Mouse (Mus musculus) adrenal gland, postnatal 4 days (tissue): ENCODE results near the gene Itm2b. TPM values are rescaled to one million over a fixed set of nuclear protein-coding genes. Genes with fewer than 3 reads are reported as not detected.

Source experiments
- DNase-seq, 2 experiments: peaks; one replicate each; pipeline ENCODE4 v3.0.0; 2021 to 2022; ENCODE audit warnings: low spot score in 2 of 2, mixed read lengths in 2 of 2
- total RNA-seq, 2 experiments: library from RNA; stranded (reverse); gene quantifications; 2 replicates each; pipeline ENCODE4 v1.2.3; 2021

Itm2b gene
- total RNA-seq, 2 experiments from 2014 or later: 885 to 908 TPM

DNA sequence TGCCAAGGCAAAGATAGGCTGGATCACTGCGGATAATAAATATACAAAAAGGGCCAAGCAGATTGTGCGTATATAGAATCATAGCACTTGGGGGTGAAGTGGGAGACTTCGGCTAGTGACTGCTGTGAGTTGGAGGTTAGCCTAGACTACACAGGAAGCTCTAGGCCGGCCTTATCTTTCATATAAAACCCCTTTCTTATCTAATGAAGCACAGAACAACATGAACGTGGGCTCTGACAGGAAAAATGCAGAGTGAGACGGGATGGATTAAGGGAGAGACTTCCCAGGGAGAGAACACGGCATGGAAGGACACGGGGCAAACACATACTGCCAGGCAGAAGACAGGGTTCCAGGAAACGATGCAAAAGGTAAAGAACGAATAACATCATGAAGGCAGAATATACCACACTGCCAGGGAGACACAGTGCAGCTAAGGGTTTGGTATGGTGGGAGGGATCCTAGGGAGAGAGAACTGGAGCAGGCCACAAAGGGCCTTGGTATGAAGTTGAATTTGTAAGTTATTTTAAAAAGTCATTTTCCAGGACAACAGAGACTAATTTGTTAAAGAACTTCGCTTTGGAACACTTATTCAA, 14.9 kb downstream of the Itm2b start:
- DNase-seq: no peak

DNA sequence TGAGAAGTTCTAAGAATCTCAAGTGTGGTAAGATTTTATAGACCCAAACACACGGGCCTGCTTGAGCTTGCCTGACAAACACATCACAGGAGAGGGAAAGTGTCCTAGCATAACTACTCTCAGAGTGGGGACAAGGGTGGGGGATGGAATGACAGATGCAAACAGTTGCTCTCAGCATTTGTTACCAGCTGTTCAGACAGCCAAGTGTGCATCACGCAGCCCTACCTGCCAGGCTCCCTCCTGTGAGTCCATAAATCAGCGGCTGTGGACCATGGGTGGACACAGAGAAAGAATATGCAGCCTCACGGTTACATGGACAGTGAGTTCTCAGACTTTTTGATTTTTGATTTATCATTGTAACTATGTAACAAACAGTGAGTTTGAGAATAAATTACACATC, 15.5 kb downstream of the Itm2b start:
- DNase-seq: no peak

GRCm38 (mm10) chr14:73368966-73369365, 16.1 kb downstream of the Itm2b start:
- no peak for DNase-seq

DNA sequence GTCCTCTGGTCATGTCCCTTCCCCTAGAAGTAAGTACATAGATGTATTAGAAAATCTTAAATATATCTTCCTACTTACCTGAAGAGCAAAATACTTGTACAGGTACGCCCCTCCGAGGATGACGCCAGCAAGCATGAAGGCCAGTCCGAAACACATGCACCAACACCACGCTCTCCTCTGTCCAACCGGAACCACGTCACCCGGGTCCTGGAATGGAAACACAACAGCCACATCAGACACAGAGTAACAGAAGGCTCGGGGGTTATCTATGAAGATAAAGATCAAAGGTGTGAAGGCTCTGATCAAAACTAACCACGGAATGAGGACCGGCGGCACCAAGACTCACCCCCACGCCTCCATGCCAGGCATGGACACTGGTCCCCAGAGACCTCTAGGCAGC, 16.9 kb downstream of the Itm2b start:
- DNase-seq: no peak

GRCm38 (mm10) chr14:73366278-73366677, 18.8 kb downstream of the Itm2b start:
- no peak for DNase-seq

DNA sequence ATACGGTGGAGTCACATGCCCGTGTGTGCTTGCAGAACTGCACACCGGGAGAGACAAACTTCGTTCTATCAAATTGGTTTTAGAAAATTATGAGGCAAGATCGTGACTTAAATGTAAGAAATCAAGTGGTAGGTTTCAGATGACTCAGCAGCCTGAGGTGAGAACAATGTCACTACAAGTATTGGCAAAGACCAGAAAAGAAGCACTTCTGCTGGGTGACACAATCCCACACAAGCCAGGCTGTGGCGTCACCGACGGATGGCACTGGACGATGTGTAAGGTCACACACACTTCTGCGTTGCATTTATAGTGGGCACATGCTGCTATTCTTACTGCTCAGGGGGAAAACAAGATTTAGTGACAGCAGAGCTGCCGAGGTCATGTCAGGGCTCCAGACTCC, 21.3 kb downstream of the Itm2b start:
- no peak for DNase-seq

DNA sequence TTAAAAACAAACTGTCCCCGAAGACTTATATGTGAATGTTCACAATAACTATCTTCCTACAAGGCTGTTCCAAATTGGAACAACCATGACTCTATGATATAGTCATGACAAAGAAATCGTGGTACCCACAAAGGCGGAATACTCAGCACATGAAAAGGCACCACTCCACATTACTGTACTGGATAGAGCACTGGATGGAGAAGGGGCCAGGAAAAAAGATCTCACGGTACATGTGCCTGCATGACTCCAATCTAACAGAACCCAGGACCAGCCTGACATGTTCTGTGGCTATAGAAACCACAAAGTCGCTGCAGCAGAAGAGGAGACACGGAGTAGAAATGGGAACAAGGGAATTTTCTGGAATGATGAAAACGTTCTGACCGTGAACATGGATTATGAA, 30.4 kb downstream of the Itm2b start:
- no peak for DNase-seq

- no peak for DNase-seq
Measured at GRCm38 (mm10) chr14:73351118-73351517, 34.0 kb downstream of the Itm2b start.

DNA sequence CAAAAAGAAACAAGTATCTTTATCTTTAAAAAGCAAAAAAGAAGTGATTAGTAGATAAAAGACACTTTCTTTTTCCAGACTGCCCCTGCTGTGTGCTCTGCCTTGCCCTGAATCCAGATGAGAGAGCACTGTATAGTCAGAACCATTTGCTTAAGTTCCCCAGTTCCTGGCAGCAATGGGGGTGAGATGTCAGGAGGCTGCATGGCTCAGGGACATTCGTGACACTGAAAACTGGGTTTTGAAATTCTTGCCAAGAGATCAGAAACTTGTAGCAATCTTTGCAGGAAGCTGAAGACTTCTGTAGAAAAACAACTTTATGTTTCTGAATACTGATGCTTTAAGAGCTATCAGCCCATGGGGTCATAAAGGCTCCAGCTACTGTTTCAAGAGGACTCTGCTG, 35.1 kb downstream of the Itm2b start:
- no peak for DNase-seq

DNA sequence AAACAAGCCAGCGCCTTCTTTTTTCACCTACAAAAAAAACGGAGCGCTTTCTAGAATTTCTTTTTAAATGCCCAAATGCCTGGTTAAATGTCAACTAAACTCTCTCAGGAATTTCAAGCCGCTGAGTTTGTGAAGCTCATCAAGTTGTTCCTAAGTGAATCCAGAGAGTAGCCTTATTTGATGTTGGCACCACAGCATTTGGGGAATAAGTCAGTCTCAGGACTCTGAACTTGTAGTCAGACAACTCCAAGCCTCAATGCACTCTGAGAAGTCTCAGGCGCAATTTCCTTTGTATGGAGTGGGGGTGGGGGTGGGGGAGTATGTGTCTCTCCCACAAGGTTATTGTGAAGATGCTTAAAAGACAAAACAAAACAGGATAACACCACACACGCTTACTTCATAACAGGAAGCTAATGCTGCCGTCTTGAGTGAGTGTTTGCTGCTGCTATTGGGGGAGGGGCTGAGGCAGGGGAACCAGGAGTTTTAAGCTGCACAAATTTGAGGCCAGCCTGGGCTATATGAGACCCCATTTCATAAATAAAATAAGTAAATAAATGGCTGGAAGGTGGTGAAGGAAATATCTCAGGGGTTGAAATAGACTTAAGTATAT, 35.9 kb downstream of the Itm2b start:
- no peak for DNase-seq

DNA sequence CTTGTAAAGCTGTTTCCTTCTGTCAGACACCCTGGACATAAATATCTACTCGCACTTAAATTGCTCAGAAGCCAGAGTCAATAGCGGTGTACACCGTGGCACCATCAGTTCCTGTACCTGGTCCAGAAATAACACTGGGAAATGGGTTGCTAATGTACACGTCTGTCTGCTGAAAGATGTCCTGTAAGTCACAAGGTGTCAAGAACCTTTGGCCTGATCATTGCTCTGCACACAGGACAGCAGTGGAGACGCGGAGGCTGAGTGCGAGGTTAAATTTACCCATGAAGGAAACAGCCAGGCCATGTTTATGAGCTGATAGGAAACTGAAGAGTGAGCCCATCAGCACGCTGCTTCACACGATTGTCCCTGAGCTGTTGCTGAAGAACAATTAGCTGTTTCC, 37.8 kb downstream of the Itm2b start:
- DNase-seq: no peak

DNA sequence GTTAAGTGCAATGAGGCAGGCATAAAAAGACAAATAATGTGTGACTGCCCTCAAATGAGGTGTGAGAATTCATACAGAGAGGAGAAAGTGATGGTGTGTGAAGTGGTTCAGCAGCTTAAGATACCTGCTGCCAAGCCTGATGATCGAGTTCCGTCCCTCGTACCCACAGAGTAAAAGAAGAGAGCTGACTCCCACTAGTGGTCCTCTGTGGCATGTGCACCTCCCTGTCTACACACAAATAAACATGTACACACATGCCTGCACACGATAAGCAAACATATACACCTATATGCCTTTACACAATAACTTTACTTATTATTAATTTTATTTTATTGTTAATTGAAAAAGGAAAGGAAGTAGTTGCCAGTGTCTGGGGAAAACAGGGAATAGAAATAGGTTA, 39.5 kb downstream of the Itm2b start:
- no peak for DNase-seq

DNA sequence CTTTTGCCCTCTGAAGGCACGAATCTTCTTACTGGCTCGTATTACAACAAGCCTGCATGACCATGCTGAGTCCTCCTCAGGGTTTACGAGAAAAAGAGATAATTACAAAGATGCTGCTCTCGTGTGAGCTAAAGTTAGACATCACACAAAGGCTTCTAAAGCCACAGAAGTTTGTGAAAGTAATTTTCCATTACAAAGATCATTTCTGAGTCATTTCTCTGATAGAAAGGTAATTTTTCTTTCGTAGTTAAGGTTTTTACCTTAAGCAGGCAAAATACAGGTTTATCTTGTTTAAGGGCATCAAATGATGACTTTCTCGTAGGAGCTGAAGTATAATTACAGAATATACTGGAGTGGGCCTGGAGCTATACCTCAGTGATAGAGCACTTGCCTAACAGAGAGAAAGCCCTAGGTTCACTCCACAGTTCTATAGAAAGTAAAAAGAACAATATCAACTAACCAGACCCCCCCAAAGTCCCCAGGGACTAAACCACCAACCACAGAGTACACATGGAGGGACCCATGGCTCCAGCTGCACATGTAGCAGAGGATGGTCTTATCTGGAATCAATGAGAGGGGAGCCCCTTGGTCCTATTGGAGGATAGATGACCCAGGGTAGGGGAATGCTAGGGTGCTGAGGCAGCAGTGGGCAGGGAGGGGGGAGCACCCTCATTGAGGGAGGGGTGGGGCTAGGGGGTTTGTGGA, 44.9 kb downstream of the Itm2b start:
- DNase-seq: no peak

DNA sequence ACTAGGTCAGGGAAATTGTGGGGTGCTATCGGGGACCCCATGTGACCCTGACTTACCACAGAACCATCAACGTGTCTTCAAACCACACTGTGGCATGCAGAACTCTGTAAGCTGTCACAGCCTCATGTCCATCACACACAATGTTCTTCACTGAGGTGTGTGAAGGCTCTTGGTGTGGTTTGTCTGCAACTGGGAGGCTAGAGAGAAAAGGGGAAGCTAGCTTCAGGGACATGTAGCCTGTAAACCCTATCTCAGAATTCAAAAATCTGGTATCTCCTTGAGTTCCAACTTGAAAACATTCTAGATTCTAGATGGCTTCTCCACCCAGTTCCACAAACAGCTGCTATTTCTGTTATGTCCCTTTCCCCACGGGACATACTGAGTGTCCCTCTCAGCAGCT, 45.5 kb downstream of the Itm2b start:
- DNase-seq: no peak

DNA sequence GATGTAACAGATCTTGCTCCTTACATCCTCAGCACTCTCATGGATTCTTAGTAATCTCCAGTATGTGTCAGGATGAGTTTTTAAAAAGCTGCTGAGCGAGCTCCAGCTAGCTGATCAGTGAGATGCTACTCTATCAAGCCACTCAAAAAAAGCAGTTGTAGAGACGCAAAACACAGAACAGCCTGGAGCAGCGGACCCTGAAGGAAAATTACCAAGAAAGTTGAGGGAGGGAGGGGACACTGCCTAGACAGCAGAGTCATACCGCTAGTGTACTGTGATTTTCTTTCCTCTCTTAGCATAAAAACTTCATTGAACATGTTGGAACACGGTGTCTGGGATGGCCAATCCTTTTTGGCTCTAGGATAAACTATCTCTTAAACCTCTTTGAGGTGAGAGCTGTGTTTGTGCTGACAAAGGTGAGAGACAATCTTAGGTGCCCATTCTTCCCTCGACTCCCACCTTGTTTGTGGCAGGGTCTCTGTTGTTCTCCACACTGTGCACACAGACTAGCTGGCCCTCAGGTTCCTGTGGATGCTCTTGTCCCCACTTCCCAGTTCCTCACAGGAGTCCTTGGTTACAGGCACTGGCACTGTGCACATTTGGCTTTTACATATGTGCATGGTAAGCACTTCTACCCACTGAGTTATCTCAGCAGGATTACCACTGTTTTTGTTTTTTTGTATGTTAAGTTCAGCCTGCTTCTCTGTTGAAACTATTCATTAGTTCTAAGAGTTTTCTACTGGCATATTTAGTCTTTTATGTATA, 48.6 kb downstream of the Itm2b start:
- no peak for DNase-seq

DNA sequence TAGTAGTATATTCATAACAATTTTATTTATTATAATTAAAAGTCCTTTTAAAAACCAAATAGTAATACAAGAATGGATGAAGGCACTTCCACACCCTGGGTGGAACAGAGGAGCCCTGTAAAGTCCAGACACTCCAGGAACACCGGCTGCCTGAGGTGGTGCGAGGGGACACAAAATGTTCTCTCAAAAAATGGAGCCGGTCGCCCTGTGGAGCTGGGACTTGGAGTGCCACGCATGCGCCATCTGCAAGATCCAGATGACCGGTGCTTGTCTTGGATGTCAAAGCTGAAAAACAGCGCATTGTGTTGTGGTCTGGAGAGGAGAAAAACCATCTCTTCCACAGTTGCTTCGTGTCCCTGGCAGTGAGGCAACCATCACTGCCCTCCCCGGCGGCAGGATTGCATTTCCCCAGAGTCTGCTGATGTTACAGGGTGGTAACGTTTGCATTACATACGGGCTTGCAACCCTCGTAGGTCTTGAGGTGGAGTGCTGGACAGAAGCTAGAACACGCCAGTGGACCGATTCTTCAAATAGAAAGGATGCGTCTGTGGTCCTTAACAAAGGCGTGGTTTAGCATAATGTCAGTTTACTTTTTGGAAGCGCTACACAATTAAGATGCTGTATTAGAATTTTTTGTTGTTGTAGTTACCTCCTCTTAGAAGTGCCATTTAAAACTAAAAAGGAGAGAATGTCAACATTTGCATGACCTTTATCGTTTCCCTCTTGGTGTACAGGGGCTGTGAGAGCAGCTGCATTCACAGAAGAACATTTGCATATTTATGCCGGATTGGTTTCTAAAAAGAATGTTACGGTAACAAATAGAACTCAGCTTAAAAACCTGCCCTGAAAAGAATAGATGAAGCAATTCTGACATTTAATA, 49.9 kb downstream of the Itm2b start:
- no peak for DNase-seq

GRCm38 (mm10) chr14:73333880-73334279, 51.2 kb downstream of the Itm2b start:
- no peak for DNase-seq

DNA sequence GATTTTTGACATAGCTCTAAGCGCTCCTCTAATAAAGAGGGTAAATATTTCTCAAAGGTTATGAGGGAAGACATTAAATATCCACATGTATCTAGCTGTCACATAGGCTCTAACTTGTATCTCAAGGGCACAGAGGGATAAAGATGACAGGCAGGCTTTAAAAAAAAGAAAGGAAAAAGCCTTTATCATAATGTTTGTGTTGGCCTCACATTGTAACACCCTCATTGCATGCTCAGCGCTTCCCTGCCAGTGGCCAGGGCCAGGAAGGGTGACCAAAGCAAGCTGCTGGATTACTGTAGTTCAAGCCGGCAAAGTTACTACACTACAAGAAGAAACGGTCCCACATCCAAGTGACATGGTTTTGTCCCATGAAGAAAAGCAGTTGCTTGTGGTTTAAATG, 53.7 kb downstream of the Itm2b start:
- no peak for DNase-seq

DNA sequence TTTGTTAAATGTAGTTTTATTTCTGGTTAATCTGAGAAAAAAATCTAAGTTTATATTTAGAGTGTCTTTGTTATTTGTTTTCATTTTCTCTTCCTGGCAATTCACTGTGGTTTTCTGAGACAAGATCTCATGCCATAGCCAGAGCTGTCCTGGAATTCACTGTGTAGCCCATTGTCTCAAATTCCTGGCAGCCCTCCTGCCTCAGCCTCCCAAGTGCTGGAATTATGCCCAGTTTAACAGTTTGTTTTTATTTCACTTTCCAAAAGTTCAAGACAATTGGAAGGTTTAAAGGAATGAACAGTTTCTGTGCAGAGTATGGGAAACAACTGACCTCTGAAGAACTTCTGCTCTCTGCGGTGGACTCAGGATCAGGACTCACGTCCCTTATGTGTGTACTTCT, 55.2 kb downstream of the Itm2b start:
- DNase-seq: no peak

DNA sequence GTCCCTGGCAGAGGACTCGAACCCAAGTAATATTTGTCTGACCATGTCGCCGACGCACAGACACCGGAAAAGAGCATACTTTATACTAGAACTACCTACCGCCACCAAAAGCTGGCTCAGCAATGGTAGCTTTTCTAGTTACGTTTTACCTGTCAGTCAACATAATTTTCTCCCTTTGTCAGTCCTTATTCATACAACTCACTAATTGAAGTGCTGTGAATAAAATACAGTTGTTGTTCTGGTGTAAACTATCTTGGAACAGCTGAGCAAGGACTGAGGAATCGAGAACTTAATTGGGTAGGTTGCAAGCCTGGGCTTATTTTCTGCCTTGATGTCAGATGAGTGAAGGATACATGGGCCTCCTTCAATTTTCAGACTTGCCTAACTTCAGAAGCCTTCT, 58.6 kb downstream of the Itm2b start:
- DNase-seq: no peak
